Comparison of ENCODE assay signal across 8 mouse cellular contexts in the genomic region with DNA sequence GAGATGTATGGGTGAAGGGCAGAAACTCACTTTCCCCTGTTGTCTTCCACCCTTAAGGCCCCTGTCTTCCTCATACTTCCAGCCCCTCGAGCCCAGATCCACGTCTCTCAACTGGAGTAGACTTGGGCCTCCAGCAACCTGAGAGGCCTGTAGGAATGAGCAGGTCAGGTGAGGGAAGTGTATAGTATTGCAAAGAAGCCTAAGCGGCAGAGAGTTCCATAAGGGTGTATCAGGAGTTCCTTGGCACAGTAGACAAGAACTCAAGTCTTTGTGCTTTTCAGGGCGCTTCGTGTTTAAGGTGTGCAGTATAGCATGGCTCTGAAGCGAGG. TPM values are rescaled to one million over a fixed set of nuclear protein-coding genes. Genes with fewer than 3 reads are reported as not detected.
DNase-seq lines count a peak whose midpoint lies in the region; ATAC-seq and TF ChIP-seq lines count a peak whose summit lies in the region.

No protein-coding gene starts in this region.

- no peak for TF ChIP-seq EP300 in MEL (IDR thresholded peaks at IDR 0.05; ENCODE audit: low read depth in 1 of 2, low read length in 2 of 2)

- TF ChIP-seq RAD21 in MEL (IDR thresholded peaks at IDR 0.05; ENCODE audit: low read depth, low read length) = no peak

- no peak for TF ChIP-seq POLR2A in MEL (IDR thresholded peaks at IDR 0.05; ENCODE audit: control insufficient read depth in 1 of 2, insufficient read depth in 1 of 2, low read depth in 1 of 2, low read length in 2 of 2, poor library complexity in 1 of 2)

- H3K4me1 ChIP-seq in heart, embryonic 14.5 days (ENCODE audit: control insufficient read depth in 2 of 2, insufficient read depth in 2 of 2, low read length in 2 of 2) = peaks cover 25 to 35% of the 10 kb centered on the region in 2 experiments
- peaks cover 9 to 29% of the 10 kb centered on the region in 2 experiments for H3K4me1 ChIP-seq in MEL (ENCODE audit: control insufficient read depth in 1 of 2, insufficient read depth in 2 of 2, low read length in 2 of 2)
- peaks cover 34% of the 10 kb centered on the region for H3K4me1 ChIP-seq in hindbrain, embryonic 12.5 days
- H3K4me1 ChIP-seq in midbrain, embryonic 11.5 days (ENCODE audit: control insufficient read depth, insufficient read depth, low read length) = peaks cover 23% of the 10 kb centered on the region

- H3K9me3 ChIP-seq in heart, embryonic 14.5 days (ENCODE audit: control insufficient read depth, low read length) = no peaks in the 10 kb centered on the region
- H3K9me3 ChIP-seq in MEL (replicated peaks; ENCODE audit: insufficient read depth, low read length) = no peaks in the 10 kb centered on the region
- no peaks in the 10 kb centered on the region for H3K9me3 ChIP-seq in hindbrain, embryonic 12.5 days (replicated peaks)
- no peaks in the 10 kb centered on the region for H3K9me3 ChIP-seq in midbrain, embryonic 11.5 days (ENCODE audit: control insufficient read depth, low read length)

- ATAC-seq in heart, embryonic 14.5 days (ENCODE audit: insufficient number of reproducible peaks, insufficient read depth, low FRiP score, low read depth) = no peak
- no peak for ATAC-seq in hindbrain, embryonic 12.5 days (ENCODE audit: low FRiP score)
- ATAC-seq in midbrain, embryonic 11.5 days (ENCODE audit: low FRiP score) = no peak

- peak overlapping the region; percentile 41 to 61; a peak in 2 of 4 replicates for H3K4me3 ChIP-seq in heart, embryonic 14.5 days (ENCODE audit: control insufficient read depth in 1 of 2, insufficient read depth in 1 of 2, low read depth in 1 of 2, low read length in 2 of 2)
- peak overlapping the region; percentile 68 to 71 for H3K4me3 ChIP-seq in MEL (ENCODE audit: control insufficient read depth in 1 of 2, insufficient read depth in 1 of 2, low read depth in 2 of 2, low read length in 2 of 2)
- H3K4me3 ChIP-seq in hindbrain, embryonic 12.5 days = peak overlapping the region; percentile 62; the same call in 1 of the 2 replicates
- H3K4me3 ChIP-seq in midbrain, embryonic 11.5 days (ENCODE audit: low read depth, low read length) = peak overlapping the region; percentile 25; the same call in 1 of the 2 replicates

- no peaks in the 10 kb centered on the region for H3K27me3 ChIP-seq in heart, embryonic 14.5 days (ENCODE audit: control insufficient read depth, insufficient read depth, low read length)
- no peaks in the 10 kb centered on the region for H3K27me3 ChIP-seq in MEL (ENCODE audit: control insufficient read depth in 1 of 2, insufficient read depth in 2 of 2, low read length in 2 of 2)
- peaks cover 43% of the 10 kb centered on the region for H3K27me3 ChIP-seq in hindbrain, embryonic 12.5 days
- H3K27me3 ChIP-seq in midbrain, embryonic 11.5 days (ENCODE audit: control insufficient read depth, insufficient read depth, low read length) = peaks cover 13% of the 10 kb centered on the region; the same call in 1 of the 2 replicates

- H3K36me3 ChIP-seq in heart, embryonic 14.5 days (ENCODE audit: control insufficient read depth, insufficient read depth, low read length) = 0 out of 2 replicates have a peak, but pooled peaks cover 3% of the 10 kb centered on the region
- peaks cover 0 to 14% of the 10 kb centered on the region in 2 experiments; a peak in 2 of 4 replicates for H3K36me3 ChIP-seq in MEL (ENCODE audit: control insufficient read depth in 1 of 2, insufficient read depth in 2 of 2, low read length in 2 of 2)
- no peaks in the 10 kb centered on the region for H3K36me3 ChIP-seq in hindbrain, embryonic 12.5 days
- no peaks in the 10 kb centered on the region for H3K36me3 ChIP-seq in midbrain, embryonic 11.5 days (ENCODE audit: control insufficient read depth, insufficient read depth, low read length)

- no peak for DNase-seq in heart, postnatal 4 days
- peak; percentile 62 for DNase-seq in MEL (ENCODE audit: low read depth, low spot score)
- no peak for DNase-seq in midbrain, embryonic 11.5 days (ENCODE audit: low spot score, missing footprints)
- DNase-seq in left cerebral cortex, postnatal 10 days (ENCODE audit: extremely low spot score in 1 of 2, low spot score in 2 of 2) = no peak
- no peak for DNase-seq in layer of hippocampus, adult 9-11 months
- DNase-seq in embryo, embryonic 10 days (ENCODE audit: low spot score) = no peak

- TF ChIP-seq CTCF in MEL (IDR thresholded peaks at IDR 0.05 in 2 of 3, conservative IDR thresholded peaks at IDR 0.05 in 1 of 3; ENCODE audit: control insufficient read depth in 1 of 3, insufficient read depth in 1 of 3, low read depth in 2 of 3, low read length in 3 of 3, poor library complexity in 1 of 3, severe bottlenecking in 1 of 3) = no peak

- peak overlapping the region; percentile 78 for H3K9ac ChIP-seq in heart, embryonic 14.5 days (ENCODE audit: low read length)
- H3K9ac ChIP-seq in MEL (ENCODE audit: control insufficient read depth, low read depth, low read length, poor library complexity, severe bottlenecking) = peak overlapping the region; percentile 74
- no peak overlapping the region for H3K9ac ChIP-seq in hindbrain, embryonic 12.5 days
- H3K9ac ChIP-seq in midbrain, embryonic 11.5 days (ENCODE audit: low read length) = peak overlapping the region; percentile 71

- H3K4me2 ChIP-seq in heart, embryonic 14.5 days (ENCODE audit: low read length) = peak overlapping the region; percentile 81
- H3K4me2 ChIP-seq in hindbrain, embryonic 12.5 days (replicated peaks) = peak overlapping the region; percentile 57
- peak overlapping the region; percentile 64 for H3K4me2 ChIP-seq in midbrain, embryonic 11.5 days

- intact Hi-C loops in left cerebral cortex, postnatal 10 days (cut with DNase I) = no loop called here

- H3K27ac ChIP-seq in heart, embryonic 14.5 days (replicated peaks in 1 of 2; ENCODE audit: control insufficient read depth in 1 of 2, insufficient read depth in 1 of 2, low read depth in 2 of 2, low read length in 2 of 2) = peak overlapping the region; percentile 83 to 84
- H3K27ac ChIP-seq in MEL (ENCODE audit: control insufficient read depth, low read depth, low read length) = peak overlapping the region; percentile 62
- no peak overlapping the region for H3K27ac ChIP-seq in hindbrain, embryonic 12.5 days
- H3K27ac ChIP-seq in midbrain, embryonic 11.5 days (ENCODE audit: low read depth, low read length) = no peak overlapping the region

- 73% methylated on average over 6 of the region's 6 CpGs for WGBS in heart, embryonic 14.5 days
- 84% methylated on average over 6 of the region's 6 CpGs for WGBS in hindbrain, embryonic 12.5 days
- WGBS in midbrain, embryonic 11.5 days = 82% methylated on average over 6 of the region's 6 CpGs

- peaks cover 10% of the 10 kb centered on the region for H3K79me2 ChIP-seq in MEL (ENCODE audit: control insufficient read depth, insufficient read depth, low read length, poor library complexity)

RNA-seq across cellular contexts. Expression of a gene that starts 1.5 kb away (rescaled TPM):
- polyA plus RNA-seq in heart, embryonic 14.5 days (2014; fragmentation: Nextera tagmentation; extraction: Ambion mirVana) = 13.3 and 17.5 TPM in 2 replicates
- total RNA-seq in heart, postnatal 4 days (2021) = 10 to 100 TPM in 1 of 2 experiments, 1 to 10 TPM in 1; 9.4 to 10.3 TPM
- 40.6 and 50.7 TPM in 2 replicates for total RNA-seq in MEL (2012; rRNA removed)
- polyA plus RNA-seq in MEL (2012; ENCODE audit: insufficient read depth in 1 of 2, insufficient read length in 2 of 2, low read depth in 1 of 2, low replicate concordance in 2 of 2, missing spikeins in 1 of 2) = 10 to 100 TPM in 1 of 2 experiments, not detected in 1; 74.7 TPM
- 34.1 and 38.5 TPM in 2 replicates for polyA plus RNA-seq in hindbrain, embryonic 12.5 days (2016; fragmentation: Nextera tagmentation; extraction: Ambion mirVana)
- 25.6 and 31.5 TPM in 2 replicates for polyA plus RNA-seq in midbrain, embryonic 11.5 days (2014; fragmentation: Nextera tagmentation; extraction: Ambion mirVana)
- 1 to 10 TPM; 3.7 TPM for total RNA-seq in left cerebral cortex, postnatal 10 days (2021)

RNA-seq across cellular contexts. Expression of a gene that starts 8.6 kb away (rescaled TPM):
- polyA plus RNA-seq in heart, embryonic 14.5 days (2014; fragmentation: Nextera tagmentation; extraction: Ambion mirVana) = 586 and 589 TPM in 2 replicates
- 100 to 1,000 TPM; 301 to 312 TPM for total RNA-seq in heart, postnatal 4 days (2021)
- 419 and 438 TPM in 2 replicates for total RNA-seq in MEL (2012; rRNA removed)
- 100 to 1,000 TPM in 1 of 2 experiments, not detected in 1; 282 TPM for polyA plus RNA-seq in MEL (2012; ENCODE audit: insufficient read depth in 1 of 2, insufficient read length in 2 of 2, low read depth in 1 of 2, low replicate concordance in 2 of 2, missing spikeins in 1 of 2)
- polyA plus RNA-seq in hindbrain, embryonic 12.5 days (2016; fragmentation: Nextera tagmentation; extraction: Ambion mirVana) = 84.5 and 90.8 TPM in 2 replicates
- polyA plus RNA-seq in midbrain, embryonic 11.5 days (2014; fragmentation: Nextera tagmentation; extraction: Ambion mirVana) = 87.1 and 95.7 TPM in 2 replicates
- total RNA-seq in left cerebral cortex, postnatal 10 days (2021) = 10 to 100 TPM; 12.4 to 12.6 TPM

RNA-seq across cellular contexts. Expression of a gene that starts 14.7 kb away (rescaled TPM):
- 1,706 and 1,786 TPM in 2 replicates for polyA plus RNA-seq in heart, embryonic 14.5 days (2014; fragmentation: Nextera tagmentation; extraction: Ambion mirVana)
- 1,000 to 10,000 TPM; 1,189 to 1,285 TPM for total RNA-seq in heart, postnatal 4 days (2021)
- total RNA-seq in MEL (2012; rRNA removed) = 65.2 and 67.8 TPM in 2 replicates
- 100 to 1,000 TPM in 1 of 2 experiments, not detected in 1; 261 TPM for polyA plus RNA-seq in MEL (2012; ENCODE audit: insufficient read depth in 1 of 2, insufficient read length in 2 of 2, low read depth in 1 of 2, low replicate concordance in 2 of 2, missing spikeins in 1 of 2)
- polyA plus RNA-seq in hindbrain, embryonic 12.5 days (2016; fragmentation: Nextera tagmentation; extraction: Ambion mirVana) = 217 and 245 TPM in 2 replicates
- 226 and 247 TPM in 2 replicates for polyA plus RNA-seq in midbrain, embryonic 11.5 days (2014; fragmentation: Nextera tagmentation; extraction: Ambion mirVana)
- total RNA-seq in left cerebral cortex, postnatal 10 days (2021) = 100 to 1,000 TPM; 220 to 253 TPM

RNA-seq across cellular contexts. Expression of a gene that starts 31.0 kb away (rescaled TPM):
- polyA plus RNA-seq in heart, embryonic 14.5 days (2014; fragmentation: Nextera tagmentation; extraction: Ambion mirVana) = 1.1 and 1.2 TPM in 2 replicates
- total RNA-seq in heart, postnatal 4 days (2021) = 1 to 10 TPM; 1.4 to 1.5 TPM
- total RNA-seq in MEL (2012; rRNA removed) = 14.4 and 17.0 TPM in 2 replicates
- 10 to 100 TPM in 1 of 2 experiments, not detected in 1; 35.2 TPM for polyA plus RNA-seq in MEL (2012; ENCODE audit: insufficient read depth in 1 of 2, insufficient read length in 2 of 2, low read depth in 1 of 2, low replicate concordance in 2 of 2, missing spikeins in 1 of 2)
- 22.9 and 23.2 TPM in 2 replicates for polyA plus RNA-seq in hindbrain, embryonic 12.5 days (2016; fragmentation: Nextera tagmentation; extraction: Ambion mirVana)
- 11.5 and 13.1 TPM in 2 replicates for polyA plus RNA-seq in midbrain, embryonic 11.5 days (2014; fragmentation: Nextera tagmentation; extraction: Ambion mirVana)
- 10 to 100 TPM; 35.0 to 39.1 TPM for total RNA-seq in left cerebral cortex, postnatal 10 days (2021)

RNA-seq across cellular contexts. Expression of a gene that starts 56.6 kb away (rescaled TPM):
- 14.6 and 15.5 TPM in 2 replicates for polyA plus RNA-seq in heart, embryonic 14.5 days (2014; fragmentation: Nextera tagmentation; extraction: Ambion mirVana)
- total RNA-seq in heart, postnatal 4 days (2021) = 10 to 100 TPM; 55.2 to 61.3 TPM
- total RNA-seq in MEL (2012; rRNA removed) = 99.5 and 102 TPM in 2 replicates
- 100 to 1,000 TPM in 1 of 2 experiments, 10 to 100 TPM in 1; 69.0 to 410 TPM for polyA plus RNA-seq in MEL (2012; ENCODE audit: insufficient read depth in 1 of 2, insufficient read length in 2 of 2, low read depth in 1 of 2, low replicate concordance in 2 of 2, missing spikeins in 1 of 2)
- 16.9 and 18.9 TPM in 2 replicates for polyA plus RNA-seq in hindbrain, embryonic 12.5 days (2016; fragmentation: Nextera tagmentation; extraction: Ambion mirVana)
- 19.2 and 21.4 TPM in 2 replicates for polyA plus RNA-seq in midbrain, embryonic 11.5 days (2014; fragmentation: Nextera tagmentation; extraction: Ambion mirVana)
- total RNA-seq in left cerebral cortex, postnatal 10 days (2021) = 10 to 100 TPM; 87.1 to 89.1 TPM

Comparison
In these comparisons a context has a peak if more than half of its experiments do, and no peak if none do; other contexts are left out.
1. H3K27ac ChIP-seq: peak in heart, embryonic 14.5 days (2 of 2) and MEL (single experiment); none in hindbrain, embryonic 12.5 days (single experiment) and midbrain, embryonic 11.5 days (single experiment).
2. Peak in every context shown above with its lines, with median percentiles within 50 percentile points of each other: H3K4me2 ChIP-seq and H3K4me3 ChIP-seq.